Mouse (Mus musculus) CH12F3 (cell line): ENCODE measurements around the gene Eno1.

Experiments used
- in situ Hi-C: fragments of 300-500 bp; cut with MboI; formaldehyde crosslinking; loops from 2 replicates; pipeline ENCODE4 v1.14.3; 2020; ENCODE audit warnings: low sequenced_read_pairs

Eno1 gene

GRCm38 (mm10) chr4:150226818-150227688 is 9.5 kb upstream of the Eno1 start:
- in situ Hi-C loops = no loop called here

GRCm38 (mm10) chr4:150228581-150229348 is 7.8 kb upstream of the Eno1 start:
- in situ Hi-C loops = no loop called here

GRCm38 (mm10) chr4:150229747-150230390 is 6.7 kb upstream of the Eno1 start:
- in situ Hi-C loops = no loop called here

- in situ Hi-C loops = no loop called here
Measured at GRCm38 (mm10) chr4:150230460-150231407, 5.8 kb upstream of the Eno1 start.

- in situ Hi-C loops = no loop called here
Measured at GRCm38 (mm10) chr4:150231871-150232270, 4.7 kb upstream of the Eno1 start.

GRCm38 (mm10) chr4:150234599-150235327 is 1.8 kb upstream of the Eno1 start:
- in situ Hi-C loops = no loop called here

- in situ Hi-C loops = no loop called here
Measured at GRCm38 (mm10) chr4:150235585-150235984, 936 bp upstream of the Eno1 start.

- in situ Hi-C loops = no loop called here
Measured at GRCm38 (mm10) chr4:150236031-150236430, 490 bp upstream of the Eno1 start.

- in situ Hi-C loops = no loop called here
Measured at GRCm38 (mm10) chr4:150237636-150238361, 1.3 kb downstream of the Eno1 start.

GRCm38 (mm10) chr4:150238433-150239086 is 2.0 kb downstream of the Eno1 start:
- in situ Hi-C loops = no loop called here

GRCm38 (mm10) chr4:150239087-150239480 is 2.6 kb downstream of the Eno1 start:
- in situ Hi-C loops = no loop called here

- in situ Hi-C loops = no loop called here
Measured at GRCm38 (mm10) chr4:150239503-150239902, 3.0 kb downstream of the Eno1 start.

- in situ Hi-C loops = no loop called here
Measured at GRCm38 (mm10) chr4:150239951-150240368, 3.4 kb downstream of the Eno1 start.

- in situ Hi-C loops = no loop called here
Measured at GRCm38 (mm10) chr4:150240381-150240886, 3.9 kb downstream of the Eno1 start.

GRCm38 (mm10) chr4:150241708-150242107 is 5.2 kb downstream of the Eno1 start:
- in situ Hi-C loops = no loop called here

GRCm38 (mm10) chr4:150242745-150243144 is 6.2 kb downstream of the Eno1 start:
- in situ Hi-C loops = no loop called here

- in situ Hi-C loops = no loop called here
Measured at GRCm38 (mm10) chr4:150245876-150246275, 9.4 kb downstream of the Eno1 start.

- in situ Hi-C loops = no loop called here
Measured at GRCm38 (mm10) chr4:150248009-150248408, 11.5 kb downstream of the Eno1 start.
